Mouse (Mus musculus): Measurements from ENCODE around the gene Gm49333.

GRCm38 (mm10) chr16:20691617-20692016 lies 80.2 kb downstream of the Gm49333 start:
- TF ChIP-seq CTCF (IDR thresholded peaks at IDR 0.05; ENCODE audit: low read depth): no peak
- no peak for TF ChIP-seq EP300 (IDR thresholded peaks at IDR 0.05; ENCODE audit: low read depth)

Measured in liver, postnatal 0 days (tissue).